Mouse (Mus musculus): ENCODE measurements around the gene Ndufc1.
"Not testable (repeated sequence)": the region's sequence is repeated elsewhere in the genome, so short reads cannot be mapped to it uniquely, and the experiment has no call there.

Ndufc1 gene

GRCm38 (mm10) chr3:51396219-51397068, 12.3 kb downstream of the Ndufc1 start, which contains the start of gene Mgarp:
Mgarp (minus strand) TSS chr3:51396738.
- in situ Hi-C loops (cut with MboI, MseI): no loop called here

GRCm38 (mm10) chr3:51395461-51396145, 13.2 kb downstream of the Ndufc1 start:
- in situ Hi-C loops (cut with MboI, MseI): no loop called here

- in situ Hi-C loops (cut with MboI, MseI): no loop called here
These were observed 13.9 kb downstream of the Ndufc1 start for GRCm38 (mm10) chr3:51394881-51395280.

GRCm38 (mm10) chr3:51393651-51394050, 15.1 kb downstream of the Ndufc1 start:
- in situ Hi-C loops (cut with MboI, MseI): no loop called here

GRCm38 (mm10) chr3:51393018-51393417, 15.8 kb downstream of the Ndufc1 start:
- in situ Hi-C loops (cut with MboI, MseI): not testable (repeated sequence)

- in situ Hi-C loops (cut with MboI, MseI): no loop called here
These were observed 17.2 kb downstream of the Ndufc1 start for GRCm38 (mm10) chr3:51391591-51391990.

GRCm38 (mm10) chr3:51391095-51391494, 17.7 kb downstream of the Ndufc1 start:
- in situ Hi-C loops (cut with MboI, MseI): no loop called here

- in situ Hi-C loops (cut with MboI, MseI): no loop called here
These were observed 19.9 kb downstream of the Ndufc1 start for GRCm38 (mm10) chr3:51388904-51389303.

GRCm38 (mm10) chr3:51387868-51388381, 20.9 kb downstream of the Ndufc1 start:
- in situ Hi-C loops (cut with MboI, MseI): no loop called here

GRCm38 (mm10) chr3:51387134-51387451, 21.7 kb downstream of the Ndufc1 start:
- in situ Hi-C loops (cut with MboI, MseI): no loop called here

GRCm38 (mm10) chr3:51386441-51387133, 22.2 kb downstream of the Ndufc1 start:
- in situ Hi-C loops (cut with MboI, MseI): no loop called here

GRCm38 (mm10) chr3:51383409-51383808, 25.4 kb downstream of the Ndufc1 start:
- in situ Hi-C loops (cut with MboI, MseI): no loop called here

GRCm38 (mm10) chr3:51380660-51381014, 28.2 kb downstream of the Ndufc1 start:
- in situ Hi-C loops (cut with MboI, MseI): no loop called here

GRCm38 (mm10) chr3:51379786-51380659, 28.8 kb downstream of the Ndufc1 start:
- in situ Hi-C loops (cut with MboI, MseI): no loop called here

GRCm38 (mm10) chr3:51378665-51378946, 30.2 kb downstream of the Ndufc1 start:
- in situ Hi-C loops (cut with MboI, MseI): no loop called here

- in situ Hi-C loops (cut with MboI, MseI): no loop called here
These were observed 30.7 kb downstream of the Ndufc1 start for GRCm38 (mm10) chr3:51377878-51378664.

- in situ Hi-C loops (cut with MboI, MseI): no loop called here
These were observed 33.2 kb downstream of the Ndufc1 start for GRCm38 (mm10) chr3:51375307-51376265.

- in situ Hi-C loops (cut with MboI, MseI): loop anchor here (25.0 kb wide), 1 partner anchor 136 kb away; no protein-coding TSS in a partner anchor
These were observed 35.2 kb downstream of the Ndufc1 start for GRCm38 (mm10) chr3:51373544-51373943.

GRCm38 (mm10) chr3:51372883-51373282, 35.9 kb downstream of the Ndufc1 start:
- in situ Hi-C loops (cut with MboI, MseI): loop anchor here (25.0 kb wide), 1 partner anchor 136 kb away; no protein-coding TSS in a partner anchor

Measured in T-helper 1 cell (primary cell).